Mouse (Mus musculus) heart, adult 2 months (tissue): Measurements from ENCODE around the gene Tox2.

Source experiments
- CTCF ChIP-seq: fragments of 200-600 bp; IDR thresholded peaks from 2 replicates; pipeline ENCODE4 v1.8.1; 2022; ENCODE audit warnings: antibody characterized with exemption, mild to moderate bottlenecking, moderate library complexity
- EP300 ChIP-seq: fragments of 200-500 bp; IDR thresholded peaks from 2 replicates; pipeline ENCODE4 v1.6.1; 2011; ENCODE audit warnings: low read depth, low read length, control low read depth; ENCODE audit not compliant: insufficient read depth
- POLR2A ChIP-seq: fragments of 200-500 bp; IDR thresholded peaks from 2 replicates; pipeline ENCODE4 v1.6.1; 2011; ENCODE audit warnings: mild to moderate bottlenecking, low read depth, low read length, control low read depth; ENCODE audit not compliant: insufficient read depth

- TF ChIP-seq CTCF = no peak
- TF ChIP-seq POLR2A = no peak
- TF ChIP-seq EP300 = no peak
Observed at GRCm38 (mm10) chr2:163233666-163234065, 30.7 kb downstream of the Tox2 start.
